In the genomic region with DNA sequence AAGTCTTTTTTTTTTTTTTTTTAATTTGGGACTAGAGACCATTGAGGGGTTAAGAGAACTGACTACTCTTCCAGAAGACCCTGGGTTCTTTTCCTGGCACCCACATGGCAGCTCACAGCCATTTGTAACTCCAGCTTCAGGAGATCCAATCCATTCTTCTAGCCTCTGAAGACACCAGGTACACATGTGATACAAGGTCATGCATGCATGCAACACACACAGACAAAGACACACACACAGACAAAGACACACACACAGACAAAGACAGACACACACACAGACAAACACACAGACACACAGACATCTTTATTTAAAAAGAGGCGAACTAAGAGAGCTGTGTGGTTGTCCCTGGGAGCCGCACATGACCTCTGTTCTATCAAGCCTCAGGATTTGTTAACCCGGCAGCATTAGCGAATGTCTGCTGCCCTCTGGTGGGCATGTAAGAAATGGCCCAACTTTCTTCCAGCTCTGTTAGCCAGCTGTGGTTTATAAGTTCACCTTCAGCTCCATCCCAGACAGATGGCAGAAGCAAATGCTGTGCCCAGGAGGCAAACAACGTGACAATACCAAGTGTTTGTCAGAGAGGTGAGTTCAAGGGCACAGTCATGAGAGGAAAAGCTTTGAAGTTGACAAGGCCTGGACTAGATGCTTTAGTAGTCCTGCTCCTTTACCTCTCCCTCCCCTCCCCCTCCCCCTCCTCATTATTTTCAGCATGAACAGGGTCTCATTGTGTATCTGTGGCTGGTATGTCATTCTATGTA, we compare ENCODE assay signal across 8 mouse cellular contexts. TPM values are rescaled to one million over a fixed set of nuclear protein-coding genes. Genes with fewer than 3 reads are reported as not detected.
DNase-seq lines count a peak whose midpoint lies in the region; ATAC-seq and TF ChIP-seq lines count a peak whose summit lies in the region.

No protein-coding gene starts in this region.

- no peaks in the 10 kb centered on the region for H3K79me2 ChIP-seq in CH12.LX (replicated peaks; ENCODE audit: control insufficient read depth, extremely low read depth, insufficient read depth, poor library complexity, severe bottlenecking)

- dilution Hi-C loops in CH12.LX (cut with MboI; ENCODE audit: extremely low pct_ligation_motif_present, extremely low pct_unique_long_range_greater_than_20kb, low sequenced_read_pairs), result no loop called here

- in situ Hi-C loops in CH12.LX (cut with MboI; ENCODE audit: low pct_ligation_motif_present, low pct_unique_long_range_greater_than_20kb, low sequenced_read_pairs), result no loop called here

- peak; percentile 75 for ATAC-seq in forebrain, embryonic 12.5 days (ENCODE audit: low FRiP score)
- ATAC-seq in neutrophil, adult 5-6 weeks (ENCODE audit: extremely low read depth, insufficient number of reproducible peaks, low FRiP score, poor library complexity, severe bottlenecking), result peak; percentile 81

- no peak; the same call in none of the 2 replicates for TF ChIP-seq RAD21 in CH12.LX (IDR thresholded peaks at IDR 0.05; ENCODE audit: low read depth, low read length)

- DNase-seq in CH12.LX (ENCODE audit: extremely low read depth), result peak; percentile 86
- peak; percentile 80 for DNase-seq in c-Kit-positive CD71-negative TER-119-negative erythroid progenitor cells, embryonic 14.5 days (ENCODE audit: low read depth)
- DNase-seq in heart, postnatal 25 days (ENCODE audit: low spot score), result peak; percentile 28
- DNase-seq in large intestine, adult 2 months (ENCODE audit: low read depth, low spot score), result peak; percentile 59
- DNase-seq in lung, adult 18-20 months, result peak; percentile 60 to 69
- DNase-seq in testis, postnatal 14 days (ENCODE audit: low spot score), result peak; percentile 64

- WGBS in forebrain, embryonic 12.5 days, result 5% methylated on average over 5 of the region's 5 CpGs
- WGBS in large intestine, adult 2 months, result 3% methylated on average over 5 of the region's 5 CpGs

- TF ChIP-seq POLR2A in CH12.LX (IDR thresholded peaks at IDR 0.05; ENCODE audit: low read depth, low read length), result no peak

- no peak overlapping the region for H3K4me3 ChIP-seq in CH12.LX (replicated peaks in 1 of 3; ENCODE audit: low read depth in 2 of 3, low read length in 2 of 3, poor library complexity in 1 of 3)
- H3K4me3 ChIP-seq in forebrain, embryonic 12.5 days (replicated peaks), result no peak overlapping the region

- intact Hi-C loops in heart, postnatal 25 days (cut with DNase I), result loop anchor here (2.0 to 10.0 kb wide), 2 partner anchors 102 to 406 kb away; no protein-coding TSS in a partner anchor

- peak; percentile 83 to 96 for TF ChIP-seq CTCF in CH12.LX (conservative IDR thresholded peaks at IDR 0.05 in 1 of 2, IDR thresholded peaks at IDR 0.05 in 1 of 2; ENCODE audit: low read depth in 2 of 2, low read length in 2 of 2)

- H3K27ac ChIP-seq in CH12.LX (ENCODE audit: insufficient read depth, low read depth), result no peak overlapping the region
- no peak overlapping the region for H3K27ac ChIP-seq in forebrain, embryonic 12.5 days

- no peaks in the 10 kb centered on the region for H3K27me3 ChIP-seq in CH12.LX (replicated peaks)
- no peaks in the 10 kb centered on the region for H3K27me3 ChIP-seq in forebrain, embryonic 12.5 days

- TF ChIP-seq EP300 in CH12.LX (IDR thresholded peaks at IDR 0.05; ENCODE audit: low read length), result no peak

- no peak overlapping the region for H3K9ac ChIP-seq in CH12.LX (ENCODE audit: insufficient read depth, low read depth)
- no peak overlapping the region for H3K9ac ChIP-seq in forebrain, embryonic 12.5 days

- peaks cover 14% of the 10 kb centered on the region for H3K9me3 ChIP-seq in CH12.LX (replicated peaks; ENCODE audit: low read length)
- H3K9me3 ChIP-seq in forebrain, embryonic 12.5 days, result no peaks in the 10 kb centered on the region

- no peak overlapping the region for H3K4me2 ChIP-seq in CH12.LX (ENCODE audit: insufficient read depth, low read depth, poor library complexity, severe bottlenecking)
- H3K4me2 ChIP-seq in forebrain, embryonic 12.5 days, result no peak overlapping the region

- H3K36me3 ChIP-seq in CH12.LX (replicated peaks in 1 of 2; ENCODE audit: control insufficient read depth in 1 of 2, insufficient read depth in 1 of 2, low read length in 1 of 2), result no peaks in the 10 kb centered on the region
- no peaks in the 10 kb centered on the region for H3K36me3 ChIP-seq in forebrain, embryonic 12.5 days (replicated peaks)

- H3K4me1 ChIP-seq in CH12.LX (ENCODE audit: control insufficient read depth in 1 of 2, insufficient read depth in 2 of 2), result no peaks in the 10 kb centered on the region
- peaks cover 10% of the 10 kb centered on the region; the same call in 1 of the 2 replicates for H3K4me1 ChIP-seq in forebrain, embryonic 12.5 days

TF ChIP-seq in CH12.LX, 34 proteins besides CTCF, POLR2A, EP300 and RAD21 (continues in another document):
- TF ChIP-seq MAFK (IDR thresholded peaks at IDR 0.05; ENCODE audit: insufficient replicate concordance, low read length) (no peak), MAZ (IDR thresholded peaks at IDR 0.05; ENCODE audit: low read depth, low read length) (no peak), GABPA (IDR thresholded peaks at IDR 0.05; ENCODE audit: insufficient replicate concordance, low read depth, low read length) (no peak), ZMIZ1 (IDR thresholded peaks at IDR 0.05; ENCODE audit: low read depth, low read length) (no peak), RCOR1 (conservative IDR thresholded peaks at IDR 0.05; ENCODE audit: low read depth, low read length) (no peak), ETS1 (conservative IDR thresholded peaks at IDR 0.05; ENCODE audit: low read depth, low read length) (no peak), TBP (conservative IDR thresholded peaks at IDR 0.05; ENCODE audit: low read depth, low read length) (no peak), CHD1 (IDR thresholded peaks at IDR 0.05; ENCODE audit: low read depth, low read length) (no peak), CHD2 (IDR thresholded peaks at IDR 0.05; ENCODE audit: low read length) (no peak), UBTF (IDR thresholded peaks at IDR 0.05; ENCODE audit: low read depth, low read length) (no peak), ZKSCAN1 (IDR thresholded peaks at IDR 0.05; ENCODE audit: borderline replicate concordance, low read depth, low read length) (no peak), ZNF384 (IDR thresholded peaks at IDR 0.05; ENCODE audit: low read depth, low read length) (no peak), KAT2A (IDR thresholded peaks at IDR 0.05; ENCODE audit: insufficient replicate concordance, low read length) (no peak), PAX5 (IDR thresholded peaks at IDR 0.05; ENCODE audit: low read length) (no peak), HCFC1 (IDR thresholded peaks at IDR 0.05; ENCODE audit: low read depth, low read length) (no peak), MEF2A (IDR thresholded peaks at IDR 0.05; ENCODE audit: borderline replicate concordance, low read depth, low read length) (peak; percentile 39; the same call in 1 of the 2 replicates), SIN3A (IDR thresholded peaks at IDR 0.05; ENCODE audit: low read length) (no peak), E2F4 (IDR thresholded peaks at IDR 0.05; ENCODE audit: insufficient replicate concordance, low read depth, low read length) (no peak), MAX (IDR thresholded peaks at IDR 0.05; ENCODE audit: low read length) (peak; percentile 12; the same call in 1 of the 2 replicates), ZC3H11A (IDR thresholded peaks at IDR 0.05; ENCODE audit: low read depth, low read length) (peak; percentile 72), IRF4 (IDR thresholded peaks at IDR 0.05; ENCODE audit: low read depth, low read length) (0 out of 2 replicates have a peak, but pooled peaks have one; percentile 29), NRF1 (IDR thresholded peaks at IDR 0.05; ENCODE audit: low read depth, low read length) (0 out of 2 replicates have a peak, but pooled peaks have one; percentile 26), SMC3 (IDR thresholded peaks at IDR 0.05; ENCODE audit: low read depth, low read length) (peak; percentile 93), USF1 (IDR thresholded peaks at IDR 0.05; ENCODE audit: low read depth, low read length) (peak; percentile 28; the same call in 1 of the 2 replicates), POLR2AphosphoS2 (IDR thresholded peaks at IDR 0.05; ENCODE audit: low read depth, low read length) (no peak), BHLHE40 (IDR thresholded peaks at IDR 0.05; ENCODE audit: low read depth, low read length) (peak; percentile 89), ELF1 (IDR thresholded peaks at IDR 0.05; ENCODE audit: low read depth, low read length) (no peak), MYC (IDR thresholded peaks at IDR 0.05; ENCODE audit: low read depth, low read length) (peak; percentile 67; the same call in 1 of the 2 replicates), USF2 (conservative IDR thresholded peaks at IDR 0.05; ENCODE audit: low read depth, low read length) (no peak), MXI1 (IDR thresholded peaks at IDR 0.05; ENCODE audit: low read depth, low read length) (peak; percentile 43; the same call in 1 of the 2 replicates)

RNA-seq across cellular contexts. Expression of a gene that starts 7.9 kb away (rescaled TPM):
- total RNA-seq in CH12.LX (2012; rRNA removed) (32.4 and 35.4 TPM in 2 replicates), CH12.LX (2014; rRNA removed) (42.6 and 44.7 TPM in 2 replicates)
- polyA plus RNA-seq in CH12.LX (2012; ENCODE audit: insufficient read length, low read depth), result 24.2 and 25.3 TPM in 2 replicates
- 32.7 and 33.0 TPM in 2 replicates for polyA plus RNA-seq in forebrain, embryonic 12.5 days (2016; fragmentation: Nextera tagmentation; extraction: Ambion mirVana)
- 1 to 10 TPM; 1.8 to 2.4 TPM for total RNA-seq in heart, postnatal 25 days (2021)
- 9.2 and 11.2 TPM in 2 replicates for polyA plus RNA-seq in large intestine, adult 2 months (2012; rRNA removed)
- total RNA-seq in neutrophil, adult 5-6 weeks (2017), result 3.5 and 3.6 TPM in 2 replicates

RNA-seq across cellular contexts. Expression of a gene that starts 36.0 kb away (rescaled TPM):
- 38.1 and 40.4 TPM in 2 replicates for total RNA-seq in CH12.LX (2012; rRNA removed)
- total RNA-seq in CH12.LX (2014; rRNA removed), result 24.7 and 25.0 TPM in 2 replicates
- polyA plus RNA-seq in CH12.LX (2012; ENCODE audit: insufficient read length, low read depth), result 39.9 and 48.9 TPM in 2 replicates
- polyA plus RNA-seq in forebrain, embryonic 12.5 days (2016; fragmentation: Nextera tagmentation; extraction: Ambion mirVana), result 41.9 and 45.0 TPM in 2 replicates
- 10 to 100 TPM; 27.7 to 28.0 TPM for total RNA-seq in heart, postnatal 25 days (2021)
- polyA plus RNA-seq in large intestine, adult 2 months (2012; rRNA removed), result 23.6 and 25.0 TPM in 2 replicates
- total RNA-seq in neutrophil, adult 5-6 weeks (2017), result 18.2 and 20.4 TPM in 2 replicates

RNA-seq across cellular contexts. Expression of a gene that starts 53.5 kb away (rescaled TPM):
- total RNA-seq in CH12.LX (2012; rRNA removed), result 0.72 and 0.76 TPM in 2 replicates
- total RNA-seq in CH12.LX (2014; rRNA removed), result 0.36 and 0.40 TPM in 2 replicates
- polyA plus RNA-seq in CH12.LX (2012; ENCODE audit: insufficient read length, low read depth), result 0.49 and 0.97 TPM in 2 replicates
- 21.9 and 22.3 TPM in 2 replicates for polyA plus RNA-seq in forebrain, embryonic 12.5 days (2016; fragmentation: Nextera tagmentation; extraction: Ambion mirVana)
- total RNA-seq in heart, postnatal 25 days (2021), result under 1 TPM; 0.13 to 0.14 TPM
- 0.25 and 0.45 TPM in 2 replicates for polyA plus RNA-seq in large intestine, adult 2 months (2012; rRNA removed)
- total RNA-seq in neutrophil, adult 5-6 weeks (2017), result 0.61 and 0.70 TPM in 2 replicates

Comparison
In these comparisons a context has a peak if more than half of its experiments do, and no peak if none do; other contexts are left out.
1. DNase-seq: peak in every context shown above with its lines; median percentile 86 in CH12.LX; 80 in c-Kit-positive CD71-negative TER-119-negative erythroid progenitor cells, embryonic 14.5 days; 64 in lung, adult 18-20 months; 64 in testis, postnatal 14 days; 59 in large intestine, adult 2 months; 28 in heart, postnatal 25 days.